Mouse (Mus musculus) urinary bladder, postnatal 14 days (tissue): Measurements from ENCODE around the gene Wwox.

Experiments
- DNase-seq: peaks from one replicate; pipeline ENCODE4 v3.0.0; 2021; ENCODE audit warnings: low spot score

Wwox gene

GRCm38 (mm10) chr8:114743185-114743915, 303.9 kb downstream of the Wwox start:
- DNase-seq, result no peak

DNA sequence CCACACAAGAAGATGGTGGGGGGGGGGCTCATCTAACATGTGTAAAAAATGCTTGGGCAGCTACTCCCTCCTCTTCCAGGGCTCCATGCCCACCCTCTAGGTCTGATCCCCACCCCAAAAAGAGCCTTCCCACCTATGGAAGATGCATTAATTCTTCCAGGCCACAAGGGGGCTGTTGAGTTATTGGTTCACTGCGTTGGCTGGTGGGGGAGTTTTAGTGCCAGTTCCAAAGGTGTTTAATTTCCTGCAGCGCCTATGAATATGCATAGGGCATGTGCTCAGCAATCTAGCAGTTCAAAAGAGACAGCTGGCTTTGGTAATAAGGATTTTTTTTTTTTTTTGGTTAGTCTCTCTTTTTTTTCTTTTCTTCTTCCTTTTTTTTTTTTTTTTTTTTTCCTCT, 306.9 kb downstream of the Wwox start:
- DNase-seq, result no peak

- DNase-seq, result no peak
Measured at GRCm38 (mm10) chr8:114751376-114752135, 312.1 kb downstream of the Wwox start.

DNA sequence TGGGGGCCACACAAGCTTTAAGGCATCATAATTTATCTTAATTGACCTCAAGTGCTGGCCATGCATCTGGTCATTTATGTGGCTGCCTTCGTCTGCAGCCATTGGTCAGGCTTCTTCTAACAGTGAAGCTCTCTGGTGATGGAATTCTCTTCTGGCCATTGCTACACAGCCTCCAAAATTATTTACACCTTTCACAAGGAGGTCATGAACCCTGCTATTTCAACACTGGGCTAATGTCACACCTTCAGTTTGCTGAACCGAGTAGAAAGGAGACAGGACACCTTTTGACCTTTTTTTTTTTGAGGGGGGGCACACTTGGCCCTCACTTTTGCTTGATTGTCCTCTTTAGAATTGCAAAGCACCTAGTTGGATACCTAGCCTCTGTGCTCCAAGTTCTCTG, 320.2 kb downstream of the Wwox start:
- DNase-seq, result no peak

GRCm38 (mm10) chr8:114768536-114768935, 329.1 kb downstream of the Wwox start:
- no peak for DNase-seq

GRCm38 (mm10) chr8:114770856-114771776, 331.7 kb downstream of the Wwox start:
- DNase-seq, result peak; percentile 78

GRCm38 (mm10) chr8:114772276-114772849, 332.9 kb downstream of the Wwox start:
- DNase-seq, result no peak

DNA sequence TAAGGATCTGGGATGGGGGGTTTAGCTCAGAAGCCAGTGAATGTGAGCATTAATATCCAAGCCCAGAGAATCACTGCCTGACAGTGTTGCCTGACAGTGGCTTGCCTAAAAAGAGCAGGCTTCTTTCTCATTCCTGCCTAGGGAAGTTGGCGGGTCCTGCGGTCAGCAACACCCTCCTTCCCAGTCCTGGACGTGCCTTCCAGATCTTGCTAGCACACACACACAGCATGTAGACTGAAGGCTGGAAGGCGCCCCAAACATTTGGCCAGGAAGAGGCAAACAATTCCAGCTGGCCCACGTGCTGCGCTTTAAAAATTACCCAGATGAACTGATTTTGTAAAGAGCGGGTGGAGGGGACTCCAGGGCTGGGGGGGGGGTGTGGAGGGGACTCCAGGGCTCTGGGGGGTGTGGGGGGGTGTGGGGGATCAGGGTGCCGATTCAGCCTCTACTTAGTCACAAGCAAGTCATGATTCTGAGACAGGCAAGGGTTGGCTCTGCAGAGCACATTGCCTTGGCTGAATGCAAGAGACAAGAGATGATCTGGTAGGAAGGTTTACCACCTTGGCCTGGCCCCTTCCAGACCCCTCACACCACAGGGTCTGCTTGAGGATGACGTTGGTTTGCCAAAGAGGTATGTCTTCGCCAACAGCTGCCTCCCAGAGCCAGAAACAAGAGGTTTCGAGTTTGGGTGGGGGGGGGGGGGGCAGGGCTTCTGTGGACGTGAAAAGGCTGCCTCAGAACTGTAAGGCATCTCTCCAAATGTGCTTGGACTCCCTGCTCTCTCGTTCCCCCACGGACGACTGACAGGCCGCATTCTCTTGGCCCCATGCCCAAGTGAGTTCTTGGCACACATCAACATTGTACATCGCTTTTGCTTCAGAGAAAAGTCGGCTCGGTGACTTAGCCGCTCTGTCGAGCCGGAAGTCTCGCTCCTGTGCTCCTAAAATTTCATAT, 334.3 kb downstream of the Wwox start:
- peak; percentile 80 for DNase-seq

GRCm38 (mm10) chr8:114774415-114774775, 334.9 kb downstream of the Wwox start:
- no peak for DNase-seq

GRCm38 (mm10) chr8:114775543-114775942, 336.1 kb downstream of the Wwox start:
- DNase-seq, result peak; percentile 16

DNA sequence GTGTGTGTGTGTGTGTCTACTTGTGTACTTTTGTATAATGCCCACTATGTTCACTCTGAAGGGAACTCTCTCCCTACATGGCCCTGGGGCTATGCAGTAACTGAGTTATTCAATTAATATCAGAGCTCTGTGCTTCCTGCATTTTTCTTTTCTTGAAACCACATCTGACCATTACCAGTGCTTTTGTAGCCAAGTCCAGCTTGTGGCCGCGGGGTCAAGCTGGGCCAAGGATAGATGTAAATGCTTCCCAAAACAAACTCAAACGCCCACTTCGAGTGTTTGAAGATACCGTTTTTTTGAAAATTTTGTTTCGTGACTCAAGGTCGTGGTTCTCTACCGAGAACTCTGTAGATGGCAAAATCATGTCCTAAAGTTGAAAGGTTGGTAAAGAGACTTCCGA, 337.2 kb downstream of the Wwox start:
- no peak for DNase-seq

DNA sequence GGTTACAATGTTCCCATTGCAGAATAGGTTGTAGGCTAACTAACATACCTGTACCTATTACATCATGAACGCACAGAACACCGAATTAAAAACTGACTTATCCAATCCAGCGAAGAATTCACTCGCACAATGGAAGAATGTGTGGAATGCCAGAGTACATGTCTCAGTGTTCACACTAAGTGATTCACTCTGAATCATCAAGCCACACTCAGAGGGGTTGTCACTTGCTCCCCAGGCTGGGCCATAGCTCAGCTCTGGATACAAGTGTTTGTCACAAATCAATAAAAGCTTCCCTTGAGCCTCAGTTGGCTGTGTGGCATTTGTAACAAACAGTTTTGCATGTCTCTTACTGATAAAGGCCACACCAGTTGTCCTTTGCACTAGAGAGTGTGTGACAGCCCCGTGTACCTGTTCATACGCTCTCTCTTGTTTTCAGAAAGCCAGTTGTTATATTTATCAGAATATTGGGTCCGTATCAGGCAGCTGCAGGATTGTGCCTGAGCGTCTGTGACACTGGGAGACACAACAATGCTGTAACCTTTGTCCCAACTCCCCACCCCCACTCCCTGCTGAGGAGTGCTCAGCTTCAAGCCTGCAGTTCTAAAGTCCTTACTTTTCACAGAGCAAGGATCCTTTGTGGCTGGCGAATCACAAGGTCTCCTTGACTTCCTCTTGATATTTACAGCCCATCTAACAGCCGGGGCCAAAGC, 338.0 kb downstream of the Wwox start:
- DNase-seq, result no peak

DNA sequence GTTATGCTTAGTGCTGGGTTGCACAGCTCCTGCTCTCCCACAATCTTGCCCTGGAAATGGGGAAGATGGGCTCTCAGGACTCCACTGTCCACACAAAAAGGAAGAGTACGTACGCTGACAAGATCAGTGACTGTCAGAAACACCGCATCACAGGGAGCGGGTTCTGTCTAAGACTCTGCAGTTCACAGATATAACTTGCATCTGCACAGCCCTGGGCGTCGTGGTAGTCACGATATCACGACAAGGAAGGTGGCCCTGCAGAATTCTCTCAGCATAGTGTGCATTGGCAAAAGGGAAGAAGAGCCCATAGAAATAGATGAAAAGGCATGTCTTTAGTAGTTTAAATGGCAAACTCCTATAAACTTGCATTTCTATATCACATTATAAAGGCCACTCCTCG, 339.5 kb downstream of the Wwox start:
- no peak for DNase-seq

- DNase-seq, result no peak
Measured at GRCm38 (mm10) chr8:114783321-114783720, 343.9 kb downstream of the Wwox start.

GRCm38 (mm10) chr8:114785834-114786233, 346.4 kb downstream of the Wwox start:
- DNase-seq, result no peak

GRCm38 (mm10) chr8:114789616-114790015, 350.2 kb downstream of the Wwox start:
- DNase-seq, result no peak

DNA sequence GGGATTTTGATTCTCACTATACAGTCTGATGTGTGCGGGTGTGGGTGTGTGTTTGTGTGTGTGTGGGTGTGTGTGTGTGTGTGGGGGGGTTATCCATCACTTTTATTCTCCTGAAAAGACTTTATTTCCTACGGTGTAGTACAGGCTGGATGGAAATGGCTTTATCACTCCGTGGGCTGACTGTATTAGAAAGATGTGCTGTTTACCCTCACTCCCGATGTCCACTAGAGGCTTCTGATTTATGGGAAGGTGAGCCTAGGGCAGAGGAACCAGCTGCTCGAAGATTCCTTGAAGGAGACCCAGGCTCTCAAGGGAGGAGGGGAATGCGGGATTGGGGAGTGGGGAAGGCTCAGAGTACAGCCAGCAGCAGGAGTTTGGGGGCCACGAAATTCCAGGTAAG, 351.3 kb downstream of the Wwox start:
- no peak for DNase-seq

DNA sequence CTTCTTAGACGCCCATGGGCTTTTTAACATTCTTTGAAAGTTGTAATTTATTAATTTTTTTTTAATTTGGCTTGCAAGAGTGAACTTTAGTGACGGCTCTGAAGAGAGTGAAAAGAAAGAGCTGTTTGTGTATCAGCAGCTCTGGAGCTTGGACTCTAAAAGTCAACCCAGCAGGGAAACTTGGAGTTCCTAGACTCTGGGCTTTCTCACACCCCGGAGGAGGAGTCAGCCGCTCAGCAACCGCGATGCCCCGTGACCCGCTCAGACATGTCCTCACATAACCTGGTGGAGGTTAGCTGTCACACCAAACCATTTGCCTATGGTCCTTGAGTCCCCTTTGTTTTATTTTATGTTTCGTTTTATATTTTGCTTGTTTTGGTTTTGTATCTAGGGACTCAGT, 354.2 kb downstream of the Wwox start:
- peak; percentile 18 for DNase-seq

DNA sequence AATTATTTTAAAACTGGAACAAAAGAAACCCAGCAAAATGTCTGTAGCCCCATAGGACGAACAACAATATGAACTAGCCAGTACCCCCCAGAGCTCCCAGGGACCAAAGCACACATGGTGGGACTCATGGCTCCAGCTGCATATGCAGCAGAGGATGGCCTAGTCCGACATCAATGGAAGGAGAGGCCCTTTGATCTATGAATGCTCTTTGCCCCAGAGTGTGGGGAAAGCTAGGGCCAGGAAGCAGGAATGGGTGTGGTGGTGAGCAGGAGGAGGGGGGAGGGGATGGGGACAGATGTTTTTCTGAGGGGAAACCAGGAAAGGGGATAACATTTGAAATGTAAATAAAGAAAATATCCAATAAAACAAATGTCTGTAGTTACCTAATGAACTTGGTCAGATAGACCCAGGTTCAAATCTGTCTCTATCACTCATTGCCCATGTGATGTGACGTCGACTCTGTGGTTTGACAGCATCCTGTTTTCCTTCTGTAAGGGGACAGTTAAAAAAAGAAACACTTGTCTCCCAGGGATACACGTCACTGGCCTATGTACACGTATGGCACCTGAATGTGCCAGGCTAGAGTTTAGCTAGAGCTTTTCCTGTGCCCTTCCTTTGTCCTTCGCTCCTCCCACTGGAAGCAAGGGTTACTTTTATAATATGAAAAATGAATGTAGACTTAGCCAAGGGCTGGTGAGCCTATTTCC, 362.1 kb downstream of the Wwox start:
- no peak for DNase-seq

DNA sequence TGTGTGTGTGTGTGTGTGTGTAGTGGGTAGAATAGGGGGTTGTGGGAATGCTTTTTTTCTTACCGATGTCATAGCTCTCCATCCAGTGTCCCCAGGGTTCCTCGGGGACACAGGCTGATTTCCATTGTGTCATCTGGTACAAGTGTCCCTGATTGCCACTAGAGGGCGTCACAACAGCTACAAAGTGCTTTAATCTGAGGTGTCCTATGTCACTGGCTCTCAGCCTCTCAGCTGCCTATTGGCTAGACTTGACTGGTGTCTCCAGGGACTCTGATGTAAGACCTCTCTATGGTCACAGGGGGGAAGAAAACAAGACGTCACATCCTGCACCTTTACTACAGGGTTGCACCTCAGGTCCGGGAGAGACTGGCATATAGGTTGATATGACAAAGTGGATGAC, 363.7 kb downstream of the Wwox start:
- DNase-seq, result no peak
